Mouse (Mus musculus): ENCODE data around the gene Fgf8. TPM values are rescaled to one million over a fixed set of nuclear protein-coding genes. Genes with fewer than 3 reads are reported as not detected.

Fgf8 gene
- polyA plus RNA-seq, 1 experiment from 2014 or later: 0.43 TPM

- ATAC-seq: peak; percentile 92
- no peaks in the 10 kb centered on the region for H3K36me3 ChIP-seq (ENCODE audit: control insufficient read depth, insufficient read depth)
- 1% methylated on average over 16 of the region's 16 CpGs for WGBS
These were observed 25.1 kb downstream of the Fgf8 start for GRCm38 (mm10) chr19:45717493-45718220.

GRCm38 (mm10) chr19:45708704-45709103 lies 34.0 kb downstream of the Fgf8 start:
- Histone ChIP-seq H3K4me2 (ENCODE audit: low read length) (no peak overlapping the region), H3K27me3 (replicated peaks; ENCODE audit: control insufficient read depth, insufficient read depth, low read length) (no peaks in the 10 kb centered on the region), H3K27ac (ENCODE audit: low read length) (no peak overlapping the region), H3K4me1 (replicated peaks; ENCODE audit: control insufficient read depth, insufficient read depth, low read length) (no peaks in the 10 kb centered on the region), H3K4me3 (replicated peaks; ENCODE audit: low read length) (no peak overlapping the region), H3K36me3 (ENCODE audit: control insufficient read depth, insufficient read depth) (no peaks in the 10 kb centered on the region), H3K9ac (replicated peaks; ENCODE audit: low read depth, low read length) (no peak overlapping the region), H3K9me3 (ENCODE audit: control insufficient read depth, low read length) (no peaks in the 10 kb centered on the region)
- ATAC-seq: no peak
- WGBS: 64% methylated on average over 3 of the region's 3 CpGs

More at GRCm38 (mm10) chr19:45717493-45718220, 25.1 kb downstream of the Fgf8 start:
- Histone ChIP-seq H3K9me3 (ENCODE audit: control insufficient read depth, low read length) (no peaks in the 10 kb centered on the region), H3K9ac (replicated peaks; ENCODE audit: low read depth, low read length) (peak overlapping the region; percentile 54), H3K4me1 (replicated peaks; ENCODE audit: control insufficient read depth, insufficient read depth, low read length) (peaks cover 15% of the 10 kb centered on the region), H3K4me2 (ENCODE audit: low read length) (peak overlapping the region; percentile 53), H3K27ac (ENCODE audit: low read length) (peak overlapping the region; percentile 72), H3K4me3 (replicated peaks; ENCODE audit: low read length) (peak overlapping the region; percentile 39), H3K27me3 (replicated peaks; ENCODE audit: control insufficient read depth, insufficient read depth, low read length) (no peaks in the 10 kb centered on the region)

GRCm38 (mm10) chr19:45696281-45696600 lies 46.5 kb downstream of the Fgf8 start:
- Histone ChIP-seq H3K27me3 (replicated peaks; ENCODE audit: control insufficient read depth, insufficient read depth, low read length) (0 out of 2 replicates have a peak, but pooled peaks cover 5% of the 10 kb centered on the region), H3K27ac (ENCODE audit: low read length) (no peak overlapping the region), H3K36me3 (ENCODE audit: control insufficient read depth, insufficient read depth) (no peaks in the 10 kb centered on the region), H3K4me3 (replicated peaks; ENCODE audit: low read length) (no peak overlapping the region), H3K9me3 (ENCODE audit: control insufficient read depth, low read length) (no peaks in the 10 kb centered on the region), H3K9ac (replicated peaks; ENCODE audit: low read depth, low read length) (no peak overlapping the region), H3K4me1 (replicated peaks; ENCODE audit: control insufficient read depth, insufficient read depth, low read length) (no peaks in the 10 kb centered on the region), H3K4me2 (ENCODE audit: low read length) (no peak overlapping the region)
- no peak for ATAC-seq
- 56% methylated on average over 6 of the region's 6 CpGs for WGBS

GRCm38 (mm10) chr19:45695496-45696280 lies 47.0 kb downstream of the Fgf8 start:
- Histone ChIP-seq H3K4me1 (replicated peaks; ENCODE audit: control insufficient read depth, insufficient read depth, low read length) (no peaks in the 10 kb centered on the region), H3K9ac (replicated peaks; ENCODE audit: low read depth, low read length) (0 out of 2 replicates have a peak overlapping the region, but pooled peaks have one; percentile 7), H3K4me2 (ENCODE audit: low read length) (no peak overlapping the region), H3K27ac (ENCODE audit: low read length) (no peak overlapping the region), H3K27me3 (replicated peaks; ENCODE audit: control insufficient read depth, insufficient read depth, low read length) (0 out of 2 replicates have a peak, but pooled peaks cover 5% of the 10 kb centered on the region), H3K9me3 (ENCODE audit: control insufficient read depth, low read length) (no peaks in the 10 kb centered on the region), H3K4me3 (replicated peaks; ENCODE audit: low read length) (no peak overlapping the region), H3K36me3 (ENCODE audit: control insufficient read depth, insufficient read depth) (no peaks in the 10 kb centered on the region)
- WGBS: 29% methylated on average over 25 of the region's 25 CpGs
- ATAC-seq: no peak

- H3K9me3 ChIP-seq (ENCODE audit: control insufficient read depth, low read length): no peaks in the 10 kb centered on the region
- H3K36me3 ChIP-seq (ENCODE audit: control insufficient read depth, insufficient read depth): no peaks in the 10 kb centered on the region
- H3K4me3 ChIP-seq (replicated peaks; ENCODE audit: low read length): no peak overlapping the region
- H3K4me2 ChIP-seq (ENCODE audit: low read length): no peak overlapping the region
- no peaks in the 10 kb centered on the region for H3K4me1 ChIP-seq (replicated peaks; ENCODE audit: control insufficient read depth, insufficient read depth, low read length)
- WGBS: 28% methylated on average over 3 of the region's 3 CpGs
- no peak overlapping the region for H3K27ac ChIP-seq (ENCODE audit: low read length)
- ATAC-seq: no peak
- no peak overlapping the region for H3K9ac ChIP-seq (replicated peaks; ENCODE audit: low read depth, low read length)
- H3K27me3 ChIP-seq (replicated peaks; ENCODE audit: control insufficient read depth, insufficient read depth, low read length): 0 out of 2 replicates have a peak, but pooled peaks cover 5% of the 10 kb centered on the region
These were observed 48.7 kb downstream of the Fgf8 start for GRCm38 (mm10) chr19:45694056-45694455.

- Histone ChIP-seq H3K36me3 (ENCODE audit: control insufficient read depth, insufficient read depth) (no peaks in the 10 kb centered on the region), H3K4me2 (ENCODE audit: low read length) (no peak overlapping the region), H3K27me3 (replicated peaks; ENCODE audit: control insufficient read depth, insufficient read depth, low read length) (0 out of 2 replicates have a peak, but pooled peaks cover 5% of the 10 kb centered on the region), H3K27ac (ENCODE audit: low read length) (no peak overlapping the region), H3K9ac (replicated peaks; ENCODE audit: low read depth, low read length) (no peak overlapping the region), H3K4me3 (replicated peaks; ENCODE audit: low read length) (no peak overlapping the region), H3K9me3 (ENCODE audit: control insufficient read depth, low read length) (no peaks in the 10 kb centered on the region), H3K4me1 (replicated peaks; ENCODE audit: control insufficient read depth, insufficient read depth, low read length) (no peaks in the 10 kb centered on the region)
- no peak for ATAC-seq
- WGBS: 86% methylated on average over 8 of the region's 8 CpGs
These were observed 50.5 kb downstream of the Fgf8 start for GRCm38 (mm10) chr19:45692211-45692610.

GRCm38 (mm10) chr19:45691001-45691535 lies 51.6 kb downstream of the Fgf8 start:
- no peak for ATAC-seq
- H3K9me3 ChIP-seq (ENCODE audit: control insufficient read depth, low read length): no peaks in the 10 kb centered on the region

GRCm38 (mm10) chr19:45687001-45687400 lies 55.7 kb downstream of the Fgf8 start:
- Histone ChIP-seq H3K4me2 (ENCODE audit: low read length) (no peak overlapping the region), H3K27me3 (replicated peaks; ENCODE audit: control insufficient read depth, insufficient read depth, low read length) (0 out of 2 replicates have a peak, but pooled peaks cover 3% of the 10 kb centered on the region), H3K4me3 (replicated peaks; ENCODE audit: low read length) (no peak overlapping the region), H3K9me3 (ENCODE audit: control insufficient read depth, low read length) (no peaks in the 10 kb centered on the region), H3K27ac (ENCODE audit: low read length) (no peak overlapping the region), H3K36me3 (ENCODE audit: control insufficient read depth, insufficient read depth) (no peaks in the 10 kb centered on the region), H3K9ac (replicated peaks; ENCODE audit: low read depth, low read length) (no peak overlapping the region), H3K4me1 (replicated peaks; ENCODE audit: control insufficient read depth, insufficient read depth, low read length) (no peaks in the 10 kb centered on the region)
- ATAC-seq: no peak
- 73% methylated on average over 4 of the region's 4 CpGs for WGBS

More at GRCm38 (mm10) chr19:45691001-45691535, 51.6 kb downstream of the Fgf8 start:
- no peak overlapping the region for H3K27ac ChIP-seq (ENCODE audit: low read length)
- H3K4me1 ChIP-seq (replicated peaks; ENCODE audit: control insufficient read depth, insufficient read depth, low read length): no peaks in the 10 kb centered on the region
- WGBS: 84% methylated on average over 8 of the region's 8 CpGs
- H3K36me3 ChIP-seq (ENCODE audit: control insufficient read depth, insufficient read depth): no peaks in the 10 kb centered on the region
- no peak overlapping the region for H3K9ac ChIP-seq (replicated peaks; ENCODE audit: low read depth, low read length)
- no peak overlapping the region for H3K4me2 ChIP-seq (ENCODE audit: low read length)
- H3K4me3 ChIP-seq (replicated peaks; ENCODE audit: low read length): no peak overlapping the region
- 0 out of 2 replicates have a peak, but pooled peaks cover 3% of the 10 kb centered on the region for H3K27me3 ChIP-seq (replicated peaks; ENCODE audit: control insufficient read depth, insufficient read depth, low read length)
